ENCODE assay signal across 17 mouse cellular contexts in the genomic region with DNA sequence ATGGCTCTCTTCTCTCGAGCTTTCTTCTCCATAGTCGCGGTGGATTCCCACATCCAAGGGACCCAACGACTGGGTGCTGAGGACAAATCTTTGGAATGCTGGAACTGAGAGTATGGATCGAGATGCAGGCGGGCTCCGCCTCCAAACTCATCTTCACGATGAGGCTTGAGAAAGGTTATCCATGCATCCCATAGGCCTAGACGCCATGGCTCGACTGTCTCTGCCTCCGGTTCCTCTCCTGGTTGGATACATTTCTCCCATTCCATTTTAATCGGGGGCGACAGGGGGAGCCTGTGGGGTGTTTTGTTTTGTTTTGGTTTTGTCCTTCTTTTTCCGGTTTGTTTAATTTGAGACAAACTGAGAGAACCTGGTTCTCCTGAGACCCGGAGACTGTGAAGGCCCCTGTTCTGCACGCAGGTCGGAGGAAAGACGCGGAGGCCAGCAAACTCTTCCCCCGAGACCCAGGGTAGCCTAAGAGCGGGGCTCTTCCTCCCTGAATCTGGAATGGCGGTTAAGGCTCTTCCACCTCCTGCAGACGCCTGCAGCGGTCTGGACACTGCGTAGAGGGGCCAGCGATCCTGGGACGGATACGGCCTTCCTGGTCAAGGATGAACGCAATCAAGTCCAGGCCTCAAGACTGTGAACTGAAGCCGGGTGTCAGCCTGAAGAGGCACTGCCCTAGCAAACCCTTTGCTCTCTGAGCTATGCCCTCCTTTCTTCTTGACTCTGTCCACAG. TPM values are rescaled to one million over a fixed set of nuclear protein-coding genes. Genes with fewer than 3 reads are reported as not detected.
A peak's percentile ranks its signal among the peaks of the same experiment; 100 is the strongest.
DNase-seq lines count a peak whose midpoint lies in the region; ATAC-seq and TF ChIP-seq lines count a peak whose summit lies in the region.
"Had no signal": no experiment of that assay in that cellular context is flagged by ENCODE, and none has a peak within 500 bp of the region (broad histone marks: within the 10 kb centered on the region; RNA-seq: fewer than 3 reads in every experiment).

No protein-coding gene starts in this region.

- DNase-seq in forebrain, embryonic 11.5 days (ENCODE audit: low spot score) = peak; percentile 58
- no peak for DNase-seq in kidney, adult 11 months
- DNase-seq in embryonic facial prominence, embryonic 10.5 days (ENCODE audit: low spot score) = peak; percentile 63
- no peak for DNase-seq in left cerebral cortex, adult 2 months (ENCODE audit: extremely low spot score in 1 of 2, low spot score in 2 of 2)
- DNase-seq in MN1 (ENCODE audit: low spot score) = no peak
- DNase-seq: adrenal gland, adult 8-10 months; thymus, adult 18-20 months had no signal

- H3K36me3 ChIP-seq in forebrain, embryonic 11.5 days (ENCODE audit: control insufficient read depth, insufficient read depth, low read length) = no peaks in the 10 kb centered on the region
- no peaks in the 10 kb centered on the region for H3K36me3 ChIP-seq in forebrain, embryonic 16.5 days (ENCODE audit: control insufficient read depth, insufficient read depth)
- H3K36me3 ChIP-seq in kidney, embryonic 15.5 days = no peaks in the 10 kb centered on the region
- H3K36me3 ChIP-seq in E14TG2a.4 (ENCODE audit: insufficient read depth, low read length) = no peaks in the 10 kb centered on the region
- no peaks in the 10 kb centered on the region for H3K36me3 ChIP-seq in embryonic facial prominence, embryonic 10.5 days (replicated peaks)
- H3K36me3 ChIP-seq: hindbrain, embryonic 15.5 days had no signal

- H3K9me3 ChIP-seq in forebrain, embryonic 11.5 days (ENCODE audit: control insufficient read depth, low read length) = no peaks in the 10 kb centered on the region
- H3K9me3 ChIP-seq in forebrain, embryonic 16.5 days (ENCODE audit: control insufficient read depth, low read length) = no peaks in the 10 kb centered on the region
- no peaks in the 10 kb centered on the region for H3K9me3 ChIP-seq in kidney, embryonic 15.5 days (replicated peaks)
- H3K9me3 ChIP-seq in E14TG2a.4 (ENCODE audit: low read length) = no peaks in the 10 kb centered on the region
- H3K9me3 ChIP-seq in embryonic facial prominence, embryonic 10.5 days = no peaks in the 10 kb centered on the region
- H3K9me3 ChIP-seq: hindbrain, embryonic 15.5 days had no signal

- no peak overlapping the region for H3K4me2 ChIP-seq in forebrain, embryonic 11.5 days (ENCODE audit: low read depth, low read length, severe bottlenecking)
- no peak overlapping the region for H3K4me2 ChIP-seq in forebrain, embryonic 16.5 days (ENCODE audit: low read length)
- H3K4me2 ChIP-seq in kidney, embryonic 15.5 days = 0 out of 2 replicates have a peak overlapping the region, but pooled peaks have one; percentile 15
- H3K4me2 ChIP-seq: hindbrain, embryonic 15.5 days had no signal

- TF ChIP-seq CTCF in E14TG2a.4 (conservative IDR thresholded peaks at IDR 0.05; ENCODE audit: low read length) = no peak
- no peak for TF ChIP-seq CTCF in left cerebral cortex, adult 2 months (IDR thresholded peaks at IDR 0.05)

- H3K27ac ChIP-seq in forebrain, embryonic 11.5 days (ENCODE audit: low read depth, low read length) = no peak overlapping the region
- H3K27ac ChIP-seq in forebrain, embryonic 16.5 days (ENCODE audit: low read length) = no peak overlapping the region
- H3K27ac ChIP-seq in kidney, embryonic 15.5 days = no peak overlapping the region
- H3K27ac ChIP-seq in embryonic facial prominence, embryonic 10.5 days (replicated peaks) = no peak overlapping the region
- no peak overlapping the region for H3K27ac ChIP-seq in left cerebral cortex, adult 2 months
- H3K27ac ChIP-seq: hindbrain, embryonic 15.5 days; kidney, postnatal 0 days; macrophage had no signal

- H3K4me3 ChIP-seq in forebrain, embryonic 11.5 days (ENCODE audit: low read depth, low read length) = no peak overlapping the region
- no peak overlapping the region for H3K4me3 ChIP-seq in forebrain, embryonic 16.5 days (replicated peaks; ENCODE audit: low read length)
- H3K4me3 ChIP-seq in kidney, embryonic 15.5 days (replicated peaks) = peak overlapping the region; percentile 4; the same call in 1 of the 2 replicates
- H3K4me3 ChIP-seq in E14TG2a.4 (replicated peaks; ENCODE audit: low read length) = peak overlapping the region; percentile 37
- peak overlapping the region; percentile 5; the same call in 1 of the 2 replicates for H3K4me3 ChIP-seq in embryonic facial prominence, embryonic 10.5 days
- no peak overlapping the region for H3K4me3 ChIP-seq in left cerebral cortex, adult 2 months
- H3K4me3 ChIP-seq: hindbrain, embryonic 15.5 days had no signal

- under 1% methylated on average over 30 of the region's 30 CpGs for WGBS in forebrain, embryonic 11.5 days
- WGBS in forebrain, embryonic 16.5 days = 2% methylated on average over 30 of the region's 30 CpGs
- WGBS in kidney, embryonic 15.5 days = 2% methylated on average over 30 of the region's 30 CpGs
- under 1% methylated on average over 30 of the region's 30 CpGs for WGBS in embryonic facial prominence, embryonic 10.5 days

- ATAC-seq in forebrain, embryonic 11.5 days (replicated peaks; ENCODE audit: low FRiP score) = no peak
- no peak for ATAC-seq in forebrain, embryonic 16.5 days
- ATAC-seq in kidney, embryonic 15.5 days (replicated peaks; ENCODE audit: low FRiP score) = no peak

- peaks cover 8% of the 10 kb centered on the region; the same call in 1 of the 2 replicates for H3K4me1 ChIP-seq in forebrain, embryonic 11.5 days (replicated peaks; ENCODE audit: control insufficient read depth, insufficient read depth, low read length)
- peaks cover 19% of the 10 kb centered on the region for H3K4me1 ChIP-seq in forebrain, embryonic 16.5 days (replicated peaks; ENCODE audit: control insufficient read depth, insufficient read depth, low read length)
- peaks cover 34% of the 10 kb centered on the region for H3K4me1 ChIP-seq in kidney, embryonic 15.5 days
- H3K4me1 ChIP-seq in E14TG2a.4 (replicated peaks; ENCODE audit: low read depth, low read length) = peaks cover 52% of the 10 kb centered on the region
- peaks cover 37% of the 10 kb centered on the region for H3K4me1 ChIP-seq in embryonic facial prominence, embryonic 10.5 days

- H3K9ac ChIP-seq in forebrain, embryonic 11.5 days (ENCODE audit: low read length) = no peak overlapping the region
- no peak overlapping the region for H3K9ac ChIP-seq in forebrain, embryonic 16.5 days (replicated peaks; ENCODE audit: low read depth, low read length)
- no peak overlapping the region for H3K9ac ChIP-seq in kidney, embryonic 15.5 days
- H3K9ac ChIP-seq: hindbrain, embryonic 15.5 days had no signal

- peaks cover 88% of the 10 kb centered on the region for H3K27me3 ChIP-seq in forebrain, embryonic 11.5 days (ENCODE audit: control insufficient read depth, insufficient read depth, low read length)
- peaks cover 79% of the 10 kb centered on the region for H3K27me3 ChIP-seq in forebrain, embryonic 16.5 days (replicated peaks; ENCODE audit: control insufficient read depth, insufficient read depth, low read length)
- H3K27me3 ChIP-seq in kidney, embryonic 15.5 days = peaks cover 99% of the 10 kb centered on the region
- peaks cover 73% of the 10 kb centered on the region for H3K27me3 ChIP-seq in E14TG2a.4 (ENCODE audit: insufficient read depth, low read length)
- H3K27me3 ChIP-seq in embryonic facial prominence, embryonic 10.5 days (replicated peaks; ENCODE audit: low read depth, poor library complexity, severe bottlenecking) = peaks cover 100% of the 10 kb centered on the region

- intact Hi-C loops in left cerebral cortex, adult 2 months (cut with DNase I) = loop anchor here (10.0 kb wide), 1 partner anchor 641 kb away; a partner anchor contains a TSS

RNA-seq across cellular contexts. Expression of a gene that starts 4.6 kb away (rescaled TPM):
- 0.21 and 0.60 TPM in 2 replicates for polyA plus RNA-seq in forebrain, embryonic 11.5 days (2014; fragmentation: Nextera tagmentation; extraction: Ambion mirVana)
- polyA plus RNA-seq in forebrain, embryonic 16.5 days (2015; fragmentation: Nextera tagmentation; extraction: Ambion mirVana) = not detected in 2 replicates
- polyA plus RNA-seq in kidney, embryonic 15.5 days (2015; fragmentation: Nextera tagmentation; extraction: Ambion mirVana) = not detected in 2 replicates
- polyA plus RNA-seq in embryonic facial prominence, embryonic 10.5 days (2016; fragmentation: Nextera tagmentation; extraction: Ambion mirVana) = 3.7 and 4.8 TPM in 2 replicates
- not detected for total RNA-seq in left cerebral cortex, adult 2 months (2021)
- total RNA-seq: adrenal gland, adult 8-10 months; gastrocnemius, postnatal 10 days; layer of hippocampus, postnatal 14 days; liver, adult 2 months had no signal
- polyA plus RNA-seq: cortical plate, adult 2 months; hindbrain, embryonic 15.5 days; kidney, postnatal 0 days; liver, adult 2 months; macrophage had no signal

RNA-seq across cellular contexts. Expression of a gene that starts 27.2 kb away (rescaled TPM):
- polyA plus RNA-seq in forebrain, embryonic 11.5 days (2014; fragmentation: Nextera tagmentation; extraction: Ambion mirVana) = not detected in 2 replicates
- polyA plus RNA-seq in forebrain, embryonic 16.5 days (2015; fragmentation: Nextera tagmentation; extraction: Ambion mirVana) = 0.24 TPM in 2 replicates
- polyA plus RNA-seq in kidney, embryonic 15.5 days (2015; fragmentation: Nextera tagmentation; extraction: Ambion mirVana) = 7.0 and 8.1 TPM in 2 replicates
- polyA plus RNA-seq in embryonic facial prominence, embryonic 10.5 days (2016; fragmentation: Nextera tagmentation; extraction: Ambion mirVana) = not detected in 2 replicates
- under 1 TPM in 1 of 2 experiments, not detected in 1; 0.20 TPM for total RNA-seq in left cerebral cortex, adult 2 months (2021)
- total RNA-seq: adrenal gland, adult 8-10 months; gastrocnemius, postnatal 10 days; liver, adult 2 months had no signal
- polyA plus RNA-seq: cortical plate, adult 2 months; hindbrain, embryonic 15.5 days; liver, adult 2 months; macrophage had no signal

RNA-seq across cellular contexts. Expression of a gene that starts 38.0 kb away (rescaled TPM):
- polyA plus RNA-seq in forebrain, embryonic 11.5 days (2014; fragmentation: Nextera tagmentation; extraction: Ambion mirVana) = not detected in 2 replicates
- polyA plus RNA-seq in forebrain, embryonic 16.5 days (2015; fragmentation: Nextera tagmentation; extraction: Ambion mirVana) = not detected in 2 replicates
- not detected in 2 replicates for polyA plus RNA-seq in kidney, embryonic 15.5 days (2015; fragmentation: Nextera tagmentation; extraction: Ambion mirVana)
- not detected in 2 replicates for polyA plus RNA-seq in embryonic facial prominence, embryonic 10.5 days (2016; fragmentation: Nextera tagmentation; extraction: Ambion mirVana)
- not detected for total RNA-seq in left cerebral cortex, adult 2 months (2021)
- total RNA-seq: gastrocnemius, postnatal 10 days; layer of hippocampus, postnatal 14 days had no signal
- polyA plus RNA-seq: cortical plate, adult 2 months; hindbrain, embryonic 15.5 days; kidney, postnatal 0 days; macrophage had no signal

RNA-seq across cellular contexts. Expression of a gene that starts 46.8 kb away (rescaled TPM):
- polyA plus RNA-seq in forebrain, embryonic 11.5 days (2014; fragmentation: Nextera tagmentation; extraction: Ambion mirVana) = 0.25 TPM in 1 of 2 replicates, not detected in the other
- polyA plus RNA-seq in forebrain, embryonic 16.5 days (2015; fragmentation: Nextera tagmentation; extraction: Ambion mirVana) = 0.18 TPM in 1 of 2 replicates, not detected in the other
- not detected in 2 replicates for polyA plus RNA-seq in kidney, embryonic 15.5 days (2015; fragmentation: Nextera tagmentation; extraction: Ambion mirVana)
- 0.11 and 0.15 TPM in 2 replicates for polyA plus RNA-seq in embryonic facial prominence, embryonic 10.5 days (2016; fragmentation: Nextera tagmentation; extraction: Ambion mirVana)
- not detected for total RNA-seq in left cerebral cortex, adult 2 months (2021)
- total RNA-seq: gastrocnemius, postnatal 10 days; layer of hippocampus, postnatal 14 days; liver, adult 2 months had no signal
- polyA plus RNA-seq: cortical plate, adult 2 months; liver, adult 2 months; macrophage had no signal

RNA-seq across cellular contexts. Expression of a gene that starts 59.6 kb away (rescaled TPM):
- polyA plus RNA-seq in forebrain, embryonic 11.5 days (2014; fragmentation: Nextera tagmentation; extraction: Ambion mirVana) = not detected in 2 replicates
- polyA plus RNA-seq in forebrain, embryonic 16.5 days (2015; fragmentation: Nextera tagmentation; extraction: Ambion mirVana) = not detected in 2 replicates
- 0.18 TPM in 1 of 2 replicates, not detected in the other for polyA plus RNA-seq in kidney, embryonic 15.5 days (2015; fragmentation: Nextera tagmentation; extraction: Ambion mirVana)
- not detected in 2 replicates for polyA plus RNA-seq in embryonic facial prominence, embryonic 10.5 days (2016; fragmentation: Nextera tagmentation; extraction: Ambion mirVana)
- not detected for total RNA-seq in left cerebral cortex, adult 2 months (2021)
- total RNA-seq: adrenal gland, adult 8-10 months; layer of hippocampus, postnatal 14 days had no signal
- polyA plus RNA-seq: cortical plate, adult 2 months; hindbrain, embryonic 15.5 days; kidney, postnatal 0 days; macrophage had no signal

Comparison
In these comparisons a context has a peak if more than half of its experiments do, and no peak if none do; other contexts are left out.
1. DNase-seq: peak in forebrain, embryonic 11.5 days (single experiment) and embryonic facial prominence, embryonic 10.5 days (single experiment); none in kidney, adult 11 months (single experiment), left cerebral cortex, adult 2 months (0 of 2) and MN1 (single experiment).
2. H3K4me3 ChIP-seq: peak in kidney, embryonic 15.5 days (single experiment), E14TG2a.4 (single experiment) and embryonic facial prominence, embryonic 10.5 days (single experiment); none in forebrain, embryonic 11.5 days (single experiment), forebrain, embryonic 16.5 days (single experiment) and left cerebral cortex, adult 2 months (single experiment).